Mouse (Mus musculus) CH12F3 (cell line): ENCODE results near the gene Sox6.

ENCODE experiments used
- in situ Hi-C: fragments of 300-500 bp; cut with MboI; formaldehyde crosslinking; loops from 2 replicates; pipeline ENCODE4 v1.14.3; 2020; ENCODE audit warnings: low sequenced_read_pairs

Gene Sox6

DNA sequence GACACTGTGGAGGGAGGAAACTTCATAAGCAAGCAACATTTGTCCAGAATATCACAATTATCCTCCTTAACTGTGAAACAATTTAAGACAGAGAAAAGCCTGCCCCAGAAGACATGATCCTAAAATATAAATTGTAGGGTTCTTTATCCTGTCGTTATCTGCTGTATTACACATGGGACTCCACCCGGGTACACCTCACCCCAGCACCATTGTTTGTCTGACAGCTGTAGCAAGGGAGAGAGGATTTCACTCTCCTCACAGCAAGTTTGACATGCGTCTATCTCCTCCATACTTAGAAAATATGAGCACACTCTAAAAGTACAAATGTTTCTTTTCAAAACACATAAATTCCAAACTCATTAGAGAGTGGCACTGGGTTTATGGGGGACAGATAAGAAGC lies 198.0 kb downstream of the Sox6 start:
- in situ Hi-C loops = no loop called here

GRCm38 (mm10) chr7:115835005-115835404 lies 203.6 kb downstream of the Sox6 start:
- in situ Hi-C loops = no loop called here

DNA sequence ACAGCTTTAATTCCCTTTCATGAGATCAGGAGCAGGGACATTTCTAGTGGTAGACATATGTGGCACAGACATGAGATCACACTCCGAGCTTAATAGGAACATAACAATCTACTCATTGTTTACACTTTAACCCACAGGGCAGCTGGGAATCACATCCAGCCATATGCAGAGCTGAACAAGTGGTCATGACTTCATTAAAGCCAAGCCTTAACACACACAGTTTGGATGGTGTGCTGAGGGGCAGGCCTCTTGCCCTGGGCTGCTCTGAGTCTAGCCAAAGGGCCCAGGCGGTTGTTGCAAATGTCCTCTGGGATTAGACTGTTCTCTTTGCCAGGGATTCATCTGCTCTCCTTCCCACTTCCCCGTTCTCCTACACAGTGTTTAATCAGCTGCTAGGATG lies 204.9 kb downstream of the Sox6 start:
- in situ Hi-C loops = no loop called here

- in situ Hi-C loops = no loop called here
Observed at GRCm38 (mm10) chr7:115830938-115831873, 207.4 kb downstream of the Sox6 start.

GRCm38 (mm10) chr7:115830366-115830765 lies 208.2 kb downstream of the Sox6 start:
- in situ Hi-C loops = no loop called here

- in situ Hi-C loops = no loop called here
Observed at GRCm38 (mm10) chr7:115829756-115830155, 208.8 kb downstream of the Sox6 start.

- in situ Hi-C loops = no loop called here
Observed at GRCm38 (mm10) chr7:115829260-115829659, 209.3 kb downstream of the Sox6 start.

DNA sequence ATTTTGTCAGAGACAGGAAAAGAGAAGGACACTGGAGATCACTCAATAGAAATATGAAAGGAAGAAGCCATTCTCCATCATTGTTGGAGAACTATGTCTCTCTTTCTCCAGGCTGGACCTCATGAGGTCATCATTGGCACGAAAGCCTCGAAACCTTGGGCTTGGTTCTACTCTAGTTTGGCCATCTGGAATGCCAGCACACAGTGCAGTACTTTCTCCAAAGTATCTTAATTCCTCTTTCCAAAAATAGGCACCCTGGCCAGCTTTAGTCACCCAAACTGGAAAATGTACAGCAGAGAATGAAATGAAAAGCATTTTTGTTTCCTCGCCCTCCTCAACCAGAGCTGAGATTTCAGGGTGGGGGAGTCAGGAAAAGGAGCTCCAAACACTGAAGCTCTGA lies 213.3 kb downstream of the Sox6 start:
- in situ Hi-C loops = no loop called here

- in situ Hi-C loops = no loop called here
Observed at GRCm38 (mm10) chr7:115824621-115825256, 213.9 kb downstream of the Sox6 start.

DNA sequence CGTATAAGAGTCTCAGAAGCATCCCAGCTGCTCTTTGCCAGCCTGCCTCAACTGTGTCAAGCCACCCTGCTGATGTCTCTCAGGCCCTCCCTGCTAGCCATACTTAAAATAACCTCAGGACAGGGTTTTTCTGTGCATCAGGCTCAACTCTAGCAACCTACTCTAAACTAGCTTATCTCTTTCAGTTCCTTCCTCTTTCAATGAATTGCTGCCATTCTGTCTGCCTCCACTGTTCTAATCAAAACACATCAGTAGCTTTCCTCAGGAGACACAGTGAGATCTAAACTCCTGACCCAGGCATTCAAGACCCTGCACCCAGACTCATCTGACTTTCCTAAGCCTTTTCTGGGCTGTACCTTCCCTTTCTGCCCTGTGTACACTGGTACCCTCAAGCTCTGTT lies 219.5 kb downstream of the Sox6 start:
- in situ Hi-C loops = no loop called here

DNA sequence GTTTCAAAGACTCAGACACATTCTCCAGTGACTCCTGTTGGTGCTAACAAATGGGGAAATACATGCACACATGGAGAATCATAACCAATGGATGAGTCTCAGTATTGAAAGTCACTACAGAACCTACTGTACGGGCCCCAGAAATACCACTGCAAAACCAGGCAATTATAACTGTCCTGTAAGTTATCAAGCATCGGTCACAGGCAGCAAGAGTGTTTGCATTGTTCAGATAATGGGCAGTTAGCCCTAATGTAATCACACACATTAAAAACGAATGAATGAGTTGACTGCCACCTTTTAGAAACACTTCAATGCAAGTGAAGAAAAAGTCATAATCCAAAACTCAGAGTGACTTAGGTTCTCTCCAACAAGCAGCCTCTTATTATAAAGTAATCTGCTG lies 235.3 kb downstream of the Sox6 start:
- in situ Hi-C loops = no loop called here

- in situ Hi-C loops = no loop called here
Observed at GRCm38 (mm10) chr7:115794139-115794858, 244.3 kb downstream of the Sox6 start.

GRCm38 (mm10) chr7:115792841-115793240 lies 245.8 kb downstream of the Sox6 start:
- in situ Hi-C loops = no loop called here

- in situ Hi-C loops = no loop called here
Observed at GRCm38 (mm10) chr7:115789116-115789823, 249.3 kb downstream of the Sox6 start.

GRCm38 (mm10) chr7:115783982-115784917 lies 254.3 kb downstream of the Sox6 start:
- in situ Hi-C loops = no loop called here

- in situ Hi-C loops = no loop called here
Observed at GRCm38 (mm10) chr7:115780148-115780547, 258.4 kb downstream of the Sox6 start.

DNA sequence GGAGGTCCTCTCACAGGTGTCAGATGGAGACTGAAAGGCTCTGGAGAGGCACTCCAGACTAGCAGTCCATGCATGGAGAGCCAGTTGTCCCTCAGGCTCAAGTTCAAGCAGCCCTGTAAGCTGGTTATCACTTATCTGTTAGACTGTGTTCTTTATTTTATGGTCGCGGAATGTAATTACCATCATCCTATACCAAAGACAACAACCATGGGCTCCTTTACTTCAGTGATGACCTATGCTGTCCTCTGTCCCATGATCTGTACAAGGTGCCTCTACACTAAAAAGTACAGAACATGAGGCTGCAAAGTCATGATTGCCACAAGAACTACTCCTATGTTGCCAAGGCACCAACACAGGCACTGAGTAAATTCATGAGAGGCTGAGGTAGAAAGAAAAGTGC lies 259.1 kb downstream of the Sox6 start:
- in situ Hi-C loops = no loop called here

DNA sequence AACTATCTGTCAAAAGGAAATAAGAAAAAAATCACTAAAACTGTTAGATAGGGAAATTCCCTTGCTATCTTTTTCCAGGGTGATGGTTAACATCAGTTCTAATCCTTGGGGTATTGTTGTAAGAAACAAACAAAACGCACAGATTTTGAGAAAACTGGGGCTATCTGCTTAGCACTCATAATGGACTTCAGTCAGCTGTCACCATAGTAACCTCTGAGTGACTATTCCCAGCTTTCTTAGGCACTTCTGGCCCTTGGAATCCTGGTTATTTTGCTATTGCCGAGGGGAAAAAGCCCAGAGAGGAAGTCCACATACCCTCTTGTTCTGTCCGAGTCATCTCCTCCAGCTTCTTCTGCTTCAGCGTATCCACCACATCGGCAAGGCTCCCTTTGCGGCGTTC lies 261.9 kb downstream of the Sox6 start:
- in situ Hi-C loops = no loop called here

DNA sequence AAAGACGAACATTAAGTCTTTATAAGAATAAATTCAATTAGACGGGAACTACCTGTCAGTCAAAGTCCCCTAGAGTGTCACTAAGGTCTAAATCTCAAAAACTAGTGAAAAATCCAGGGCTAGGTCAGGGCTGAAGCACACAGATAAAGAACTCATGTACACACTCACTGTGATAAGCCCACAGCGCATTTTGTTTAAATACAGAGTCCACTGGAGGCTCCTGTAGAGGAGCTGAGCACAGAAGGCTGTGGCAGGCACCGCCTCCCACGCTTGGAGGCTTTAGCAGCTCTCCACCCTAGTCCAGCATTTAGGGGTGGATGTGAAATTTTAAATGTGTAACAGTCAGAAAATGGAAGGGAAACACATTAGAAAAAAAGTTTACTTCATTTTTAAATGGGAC lies 262.3 kb downstream of the Sox6 start:
- in situ Hi-C loops = no loop called here

DNA sequence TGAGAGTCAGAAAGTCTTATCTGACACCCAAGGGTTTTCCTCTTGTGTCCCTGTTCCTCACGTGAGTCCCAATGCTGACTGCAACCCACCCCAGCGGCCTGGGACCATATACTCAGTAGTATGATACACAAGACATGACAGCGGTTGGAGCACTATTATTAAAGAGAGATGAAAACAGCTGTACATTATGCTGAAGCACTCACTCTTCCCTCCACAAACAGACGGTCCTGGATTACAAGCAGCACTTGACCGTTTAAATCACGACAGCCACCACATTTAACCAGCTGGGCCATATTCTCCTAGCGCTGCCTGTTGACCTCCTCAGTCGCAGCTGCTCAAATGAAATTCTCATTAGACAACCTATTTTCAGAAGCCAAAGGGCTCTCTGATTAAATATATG lies 272.3 kb downstream of the Sox6 start:
- in situ Hi-C loops = no loop called here
